Mouse (Mus musculus) liver, embryonic 14.5 days (tissue): ENCODE measurements at regions not wholly inside any gene's neighbourhood (a gene's known extent, or its start where the extent isn't known, plus 50 kb on each side); places are given as distances from the start of the nearest gene placed in this dataset.

Experiments
- ATAC-seq: fragments of 200-750 bp; cut with Nextera tagmentation; 2 replicates; pipeline ENCODE4 v1.8.0; 2017; ENCODE audit warnings: moderate number of reproducible peaks, mild to moderate bottlenecking, moderate library complexity; ENCODE audit not compliant: insufficient read depth
- DNase-seq, 3 experiments: peaks; one replicate each; pipeline ENCODE4 v3.0.0-alpha.2; 2012 to 2013; ENCODE audit warnings: low read depth in 3 of 3, low spot score in 3 of 3
- H3K27ac ChIP-seq: fragments of 300-500 bp; sonication (generic); 2 replicates; pipeline ENCODE4 v1.5.1; 2014; ENCODE audit warnings: moderate library complexity, mild to moderate bottlenecking, control low read depth, inconsistent platforms
- H3K27me3 ChIP-seq: fragments of 300-500 bp; sonication (generic); 2 replicates; pipeline ENCODE4 v1.6.1; 2014; ENCODE audit warnings: mild to moderate bottlenecking, low read length, moderate library complexity; ENCODE audit not compliant: control insufficient read depth, insufficient read depth
- H3K36me3 ChIP-seq: fragments of 300-500 bp; sonication (generic); replicated peaks from 2 replicates; pipeline ENCODE4 v1.6.1; 2014; ENCODE audit warnings: low read depth; ENCODE audit not compliant: control insufficient read depth, insufficient read depth
- H3K4me1 ChIP-seq, 2 experiments: fragments of 200-500 bp in 1 of 2; fragments of 300-500 bp in 1 of 2; sonication (generic) in 1 of 2; replicated peaks; 2 replicates each; pipeline ENCODE4 v1.6.1; 2012 to 2014; ENCODE audit warnings: antibody characterized with exemption in 1 of 2, inconsistent platforms in 1 of 2, low read length in 1 of 2; ENCODE audit not compliant: control insufficient read depth in 2 of 2, insufficient read depth in 2 of 2
- H3K4me2 ChIP-seq: fragments of 300-500 bp; sonication (generic); 2 replicates; pipeline ENCODE4 v1.6.1; 2014; ENCODE audit warnings: low read depth, mild to moderate bottlenecking, control low read depth, moderate library complexity
- H3K4me3 ChIP-seq, 2 experiments: fragments of 200-500 bp in 1 of 2; fragments of 300-500 bp in 1 of 2; sonication (generic) in 1 of 2; 2 replicates each; pipeline ENCODE4 v1.5.1; 2012 to 2014; ENCODE audit warnings: low read depth in 2 of 2, low read length in 2 of 2, mild to moderate bottlenecking in 2 of 2, control low read depth in 1 of 2, inconsistent platforms in 1 of 2, moderate library complexity in 1 of 2; ENCODE audit not compliant: insufficient read depth in 1 of 2
- H3K9ac ChIP-seq: fragments of 300-500 bp; sonication (generic); replicated peaks from 2 replicates; pipeline ENCODE4 v1.6.1; 2014; ENCODE audit warnings: mild to moderate bottlenecking, control low read depth, moderate library complexity
- H3K9me3 ChIP-seq: fragments of 300-500 bp; sonication (generic); 2 replicates; pipeline ENCODE4 v1.6.1; 2016; ENCODE audit warnings: low read length, mixed read lengths; ENCODE audit not compliant: control insufficient read depth
- CTCF ChIP-seq: IDR thresholded peaks from 2 replicates; pipeline ENCODE4 v1.5.1; 2016; ENCODE audit warnings: antibody characterized with exemption, low read depth, control low read depth
- EP300 ChIP-seq: IDR thresholded peaks from 2 replicates; pipeline ENCODE4 v1.6.1; 2016; ENCODE audit warnings: antibody characterized with exemption, low read depth
- WGBS: fragments of 180-500 bp; shearing (Covaris S2); extraction: QIAGEN DNeasy Blood & Tissue Kit; methylation state at CpG from one replicate; pipeline ENCODE4 v1.1.7; 2014; ENCODE audit not compliant: insufficient replicate concordance; 5-methylcytosine and 5-hydroxymethylcytosine counted together

DNA sequence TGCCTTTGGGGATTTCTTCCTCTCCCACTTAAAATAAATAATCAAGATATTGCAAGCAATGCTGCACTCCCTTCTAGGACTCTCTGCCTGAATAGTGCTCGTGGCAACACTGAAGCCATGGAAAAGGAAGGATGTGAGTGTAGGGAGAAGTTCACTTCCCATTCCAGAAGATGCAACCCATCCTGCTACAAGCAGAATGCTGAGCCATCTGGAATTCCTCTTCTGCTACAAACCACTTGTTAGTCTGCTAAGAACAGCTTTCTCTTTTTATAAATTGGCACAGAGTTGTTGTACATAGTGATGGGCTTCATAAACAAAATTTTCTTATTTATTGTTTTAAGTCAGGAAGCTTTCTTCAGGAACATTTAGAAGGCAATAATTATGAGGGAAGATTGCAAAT is 215.7 kb upstream of the Lmcd1 start:
- TF ChIP-seq CTCF (no peak), EP300 (no peak)

DNA sequence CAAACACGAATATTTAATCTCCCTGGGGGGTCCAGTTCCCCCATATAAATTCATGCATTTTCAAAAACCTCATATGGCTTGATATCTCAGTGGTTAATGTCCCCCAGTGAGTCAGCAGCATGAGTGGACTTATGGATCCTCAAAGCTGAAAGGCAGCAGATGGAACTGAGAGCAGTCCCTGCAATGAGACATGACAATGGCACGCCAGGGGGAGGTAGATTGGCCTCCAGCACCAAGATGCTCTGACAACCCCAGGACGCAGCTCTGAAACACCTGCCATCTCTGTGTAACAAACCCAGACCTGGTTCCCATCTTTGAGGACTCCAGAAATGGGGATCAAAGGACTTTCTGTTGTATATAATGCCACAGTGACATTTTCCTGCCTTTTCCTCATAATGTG is 210.6 kb upstream of the Lmcd1 start:
- Histone ChIP-seq H3K9me3 (no peaks in the 10 kb centered on the region), H3K4me3 (no peak overlapping the region), H3K9ac (no peak overlapping the region), H3K27ac (no peak overlapping the region), H3K27me3 (no peaks in the 10 kb centered on the region), H3K4me1 (no peaks in the 10 kb centered on the region), H3K4me2 (no peak overlapping the region), H3K36me3 (no peaks in the 10 kb centered on the region)
- WGBS, result 38% methylated on average over 3 of the region's 3 CpGs
- ATAC-seq (no peak), DNase-seq (no peak)
- TF ChIP-seq EP300 (no peak), CTCF (no peak)

More for the DNA sequence above, 215.7 kb upstream of the Lmcd1 start:
- no peaks in the 10 kb centered on the region for H3K4me1 ChIP-seq
- H3K36me3 ChIP-seq, result no peaks in the 10 kb centered on the region
- no peak overlapping the region for H3K27ac ChIP-seq
- H3K4me3 ChIP-seq, result no peak overlapping the region
- H3K4me2 ChIP-seq, result no peak overlapping the region
- 9% methylated on average over 1 of the region's 1 CpGs for WGBS
- DNase-seq (no peak), ATAC-seq (no peak)
- no peaks in the 10 kb centered on the region for H3K9me3 ChIP-seq
- H3K27me3 ChIP-seq, result no peaks in the 10 kb centered on the region
- no peak overlapping the region for H3K9ac ChIP-seq

DNA sequence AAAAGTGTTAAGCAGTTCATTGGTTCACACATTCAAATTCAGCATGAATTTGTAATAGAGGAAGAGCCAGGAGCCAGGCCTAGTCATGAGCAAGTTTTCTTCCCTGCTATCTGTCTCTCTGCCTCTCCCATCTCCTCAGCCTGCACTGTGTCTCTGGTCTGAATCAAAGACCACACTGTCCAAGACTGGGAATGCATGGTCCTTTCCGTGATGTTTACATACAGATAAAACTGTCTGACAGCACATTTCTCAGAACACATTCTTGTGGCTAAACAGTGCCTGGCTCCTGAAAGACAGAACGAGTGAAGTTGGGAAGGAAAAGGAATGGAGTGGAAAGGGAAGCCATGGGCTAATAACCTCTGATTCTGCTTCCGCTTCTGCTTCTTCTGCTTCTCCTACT is 183.0 kb upstream of the Lmcd1 start:
- WGBS, result 37% methylated on average over 3 of the region's 3 CpGs
- H3K4me3 ChIP-seq, result no peak overlapping the region
- no peak for DNase-seq
- no peak overlapping the region for H3K9ac ChIP-seq
- no peak overlapping the region for H3K27ac ChIP-seq
- H3K4me1 ChIP-seq, result no peaks in the 10 kb centered on the region
- no peak for ATAC-seq
- no peaks in the 10 kb centered on the region for H3K9me3 ChIP-seq
- no peaks in the 10 kb centered on the region for H3K27me3 ChIP-seq
- TF ChIP-seq EP300 (no peak), CTCF (no peak)
- no peaks in the 10 kb centered on the region for H3K36me3 ChIP-seq
- H3K4me2 ChIP-seq, result no peak overlapping the region

DNA sequence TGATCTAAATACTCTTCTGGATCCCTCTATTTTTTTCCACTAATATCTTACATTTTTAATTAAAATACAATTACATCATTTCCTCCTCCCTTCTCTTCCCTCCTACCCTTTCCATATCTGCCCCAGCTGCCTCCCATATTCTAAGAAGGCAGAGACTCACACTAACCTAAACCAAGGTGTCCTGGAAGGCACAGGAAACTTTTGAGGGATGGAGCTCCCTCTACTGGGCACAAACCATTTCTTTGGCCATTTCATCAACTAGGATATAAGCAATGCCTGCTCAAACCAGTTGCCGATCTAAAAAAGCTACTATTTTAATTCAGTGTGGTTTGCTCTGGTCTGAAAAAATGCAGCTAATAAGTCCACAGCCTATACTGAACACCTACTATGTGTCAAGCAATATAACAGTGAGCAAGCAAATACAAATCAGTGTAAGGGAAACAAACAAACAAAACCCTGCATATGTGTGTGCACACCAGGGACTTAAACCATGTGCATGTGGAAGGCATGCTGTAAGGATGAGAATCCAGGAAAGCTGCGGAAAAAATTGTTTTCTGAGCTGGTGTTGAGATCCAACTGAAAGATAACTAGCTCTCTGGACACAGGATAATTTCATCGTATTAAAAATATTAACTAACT is 182.3 kb upstream of the Lmcd1 start:
- no peak overlapping the region for H3K4me3 ChIP-seq
- no peak for ATAC-seq
- no peak for DNase-seq
- H3K9me3 ChIP-seq, result no peaks in the 10 kb centered on the region
- no peaks in the 10 kb centered on the region for H3K36me3 ChIP-seq
- no peak overlapping the region for H3K4me2 ChIP-seq
- H3K9ac ChIP-seq, result no peak overlapping the region
- no peaks in the 10 kb centered on the region for H3K4me1 ChIP-seq
- no peak overlapping the region for H3K27ac ChIP-seq
- 39% methylated on average over 3 of the region's 3 CpGs for WGBS
- TF ChIP-seq CTCF (no peak), EP300 (no peak)
- H3K27me3 ChIP-seq, result no peaks in the 10 kb centered on the region

DNA sequence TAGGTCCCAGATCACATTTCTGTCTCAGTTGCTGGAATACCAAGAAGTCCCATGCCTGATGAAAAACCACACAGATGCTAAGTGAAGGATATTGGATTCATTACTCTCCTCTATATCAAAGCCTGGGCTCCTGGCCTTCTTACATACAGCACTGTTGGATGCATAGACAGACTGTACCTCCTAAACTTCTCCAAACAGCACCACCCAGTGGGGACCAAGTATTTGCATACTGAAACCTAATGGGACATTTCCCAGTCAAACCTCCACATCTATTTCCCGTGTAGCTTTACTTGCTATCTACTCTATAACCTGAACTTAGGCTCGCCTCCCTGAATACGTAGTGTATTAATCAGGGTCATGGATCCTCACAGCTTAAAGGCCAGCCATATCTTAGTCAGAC is 180.3 kb upstream of the Lmcd1 start:
- 60% methylated on average over 3 of the region's 3 CpGs for WGBS
- H3K27me3 ChIP-seq, result no peaks in the 10 kb centered on the region
- TF ChIP-seq CTCF, result no peak; the same call in 1 of the 2 replicates
- no peak for TF ChIP-seq EP300
- H3K4me3 ChIP-seq, result no peak overlapping the region
- H3K4me1 ChIP-seq, result no peaks in the 10 kb centered on the region
- H3K9me3 ChIP-seq, result no peaks in the 10 kb centered on the region
- no peak overlapping the region for H3K4me2 ChIP-seq
- no peaks in the 10 kb centered on the region for H3K36me3 ChIP-seq
- ATAC-seq (no peak), DNase-seq (no peak)
- H3K27ac ChIP-seq, result no peak overlapping the region
- H3K9ac ChIP-seq, result no peak overlapping the region
